Mouse (Mus musculus): ENCODE data around the gene Aqp1.

- TF ChIP-seq CTCF (IDR thresholded peaks at IDR 0.05; ENCODE audit: borderline replicate concordance, insufficient read depth, low read depth, low read length) (no peak), POLR2A (IDR thresholded peaks at IDR 0.05; ENCODE audit: borderline replicate concordance, insufficient read depth, low read length) (no peak)
Measured at GRCm38 (mm10) chr6:55376076-55376475, 39.8 kb downstream of the Aqp1 start, which contains the start of gene Ghrhr.
